Comparison of ENCODE assay signal across 8 mouse cellular contexts in the genomic region with DNA sequence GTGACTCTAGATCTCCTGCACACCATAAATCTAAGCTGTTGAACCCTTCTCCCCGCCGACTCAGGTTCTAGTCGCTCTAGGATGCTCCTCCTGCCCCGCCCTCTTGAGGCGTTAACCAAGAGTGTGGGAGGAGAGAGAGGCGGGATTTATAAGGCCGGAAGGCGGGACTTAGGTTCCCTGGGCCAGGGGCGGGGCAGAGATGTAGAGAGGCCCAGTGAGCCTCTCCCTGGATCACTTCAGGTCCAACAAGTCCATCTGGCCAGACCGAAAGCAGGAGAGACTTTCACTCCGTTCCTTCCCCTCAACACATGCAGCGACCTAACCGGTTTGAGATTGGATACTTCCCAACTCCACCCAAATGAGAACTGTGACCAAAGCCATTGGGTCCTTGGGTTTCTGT. TPM values are rescaled to one million over a fixed set of nuclear protein-coding genes. Genes with fewer than 3 reads are reported as not detected.
A peak's percentile ranks its signal among the peaks of the same experiment; 100 is the strongest.
DNase-seq lines count a peak whose midpoint lies in the region; ATAC-seq lines count a peak whose summit lies in the region.

No protein-coding gene starts in this region.

- no peaks in the 10 kb centered on the region for H3K9me3 ChIP-seq in neural tube, embryonic 13.5 days

- H3K27ac ChIP-seq in neural tube, embryonic 13.5 days (replicated peaks), result no peak overlapping the region

- peaks cover 37% of the 10 kb centered on the region for H3K27me3 ChIP-seq in neural tube, embryonic 13.5 days

- intact Hi-C loops in heart, postnatal 25 days (cut with DNase I), result no loop called here

- no peak overlapping the region; the same call in 1 of the 2 replicates for H3K4me2 ChIP-seq in neural tube, embryonic 13.5 days

- no peak overlapping the region for H3K9ac ChIP-seq in neural tube, embryonic 13.5 days

- 7% methylated on average over 13 of the region's 13 CpGs for WGBS in neural tube, embryonic 13.5 days

- peak; percentile 31 for DNase-seq in heart, postnatal 4 days
- DNase-seq in heart, adult 11 months, result no peak
- DNase-seq in ES-CJ7 (ENCODE audit: low read depth, low spot score), result peak; percentile 91
- peak; percentile 87 for DNase-seq in embryo, embryonic 11 days
- DNase-seq in kidney, postnatal 4 days, result peak; percentile 61 to 71
- no peak for DNase-seq in gastrocnemius, postnatal 4 days (ENCODE audit: low spot score in 2 of 2)
- no peak for DNase-seq in heart, postnatal 25 days (ENCODE audit: low spot score)

- peaks cover 14% of the 10 kb centered on the region for H3K36me3 ChIP-seq in neural tube, embryonic 13.5 days

- ATAC-seq in neural tube, embryonic 13.5 days (ENCODE audit: low read depth), result no peak

- 0 out of 2 replicates have a peak overlapping the region, but pooled peaks have one; percentile 5 for H3K4me3 ChIP-seq in neural tube, embryonic 13.5 days

- H3K4me1 ChIP-seq in neural tube, embryonic 13.5 days (replicated peaks), result peaks cover 50% of the 10 kb centered on the region

RNA-seq across cellular contexts. Expression of a gene that starts 4.0 kb away (rescaled TPM):
- total RNA-seq in heart, postnatal 4 days (2021), result under 1 TPM; 0.26 to 0.34 TPM
- polyA plus RNA-seq in neural tube, embryonic 13.5 days (2015; fragmentation: Nextera tagmentation; extraction: Ambion mirVana), result 18.4 and 20.3 TPM in 2 replicates
- total RNA-seq in gastrocnemius, postnatal 4 days (2021), result 1 to 10 TPM; 1.9 to 2.4 TPM
- total RNA-seq in heart, postnatal 25 days (2021), result under 1 TPM; 0.18 to 0.25 TPM

RNA-seq across cellular contexts. Expression of a gene that starts 7.6 kb away (rescaled TPM):
- total RNA-seq in heart, postnatal 4 days (2021), result 1 to 10 TPM; 1.5 to 2.4 TPM
- 11.1 and 11.6 TPM in 2 replicates for polyA plus RNA-seq in neural tube, embryonic 13.5 days (2015; fragmentation: Nextera tagmentation; extraction: Ambion mirVana)
- 1 to 10 TPM in 1 of 2 experiments, under 1 TPM in 1; 0.86 to 1.1 TPM for total RNA-seq in gastrocnemius, postnatal 4 days (2021)
- 1 to 10 TPM; 1.8 to 2.0 TPM for total RNA-seq in heart, postnatal 25 days (2021)

RNA-seq across cellular contexts. Expression of a gene that starts 27.7 kb away (rescaled TPM):
- 100 to 1,000 TPM; 182 to 202 TPM for total RNA-seq in heart, postnatal 4 days (2021)
- polyA plus RNA-seq in neural tube, embryonic 13.5 days (2015; fragmentation: Nextera tagmentation; extraction: Ambion mirVana), result 0.55 and 0.74 TPM in 2 replicates
- 100 to 1,000 TPM; 523 to 551 TPM for total RNA-seq in gastrocnemius, postnatal 4 days (2021)
- 100 to 1,000 TPM; 773 to 825 TPM for total RNA-seq in heart, postnatal 25 days (2021)

RNA-seq across cellular contexts. Expression of a gene that starts 29.2 kb away (rescaled TPM):
- total RNA-seq in heart, postnatal 4 days (2021), result 10 to 100 TPM; 26.2 to 29.2 TPM
- 7.1 and 7.2 TPM in 2 replicates for polyA plus RNA-seq in neural tube, embryonic 13.5 days (2015; fragmentation: Nextera tagmentation; extraction: Ambion mirVana)
- total RNA-seq in gastrocnemius, postnatal 4 days (2021), result 10 to 100 TPM; 42.7 to 53.4 TPM
- total RNA-seq in heart, postnatal 25 days (2021), result 10 to 100 TPM; 23.5 to 25.0 TPM

RNA-seq across cellular contexts. Expression of a gene that starts 32.7 kb away (rescaled TPM):
- total RNA-seq in heart, postnatal 4 days (2021), result 100 to 1,000 TPM; 203 to 223 TPM
- polyA plus RNA-seq in neural tube, embryonic 13.5 days (2015; fragmentation: Nextera tagmentation; extraction: Ambion mirVana), result 186 and 225 TPM in 2 replicates
- 100 to 1,000 TPM; 215 to 251 TPM for total RNA-seq in gastrocnemius, postnatal 4 days (2021)
- 100 to 1,000 TPM; 110 to 111 TPM for total RNA-seq in heart, postnatal 25 days (2021)

Comparison
In these comparisons a context has a peak if more than half of its experiments do, and no peak if none do; other contexts are left out.
1. DNase-seq: peak in heart, postnatal 4 days (single experiment), ES-CJ7 (single experiment), embryo, embryonic 11 days (single experiment) and kidney, postnatal 4 days (2 of 2); none in heart, adult 11 months (single experiment), gastrocnemius, postnatal 4 days (0 of 2) and heart, postnatal 25 days (single experiment).